Mouse (Mus musculus) ES-Bruce4 (cell line): ENCODE data around the gene Psen1. TPM values are rescaled to one million over a fixed set of nuclear protein-coding genes. Genes with fewer than 3 reads are reported as not detected.

Experiments used
- H3K27ac ChIP-seq: 2 replicates; pipeline ENCODE4 v1.5.1; 2012; ENCODE audit warnings: low read length, inconsistent platforms; ENCODE audit not compliant: insufficient read depth
- H3K27me3 ChIP-seq: 2 replicates; pipeline ENCODE4 v1.6.1; 2012; ENCODE audit warnings: mild to moderate bottlenecking, low read length, inconsistent platforms; ENCODE audit not compliant: control insufficient read depth, poor library complexity, insufficient read depth, severe bottlenecking
- H3K36me3 ChIP-seq: 2 replicates; pipeline ENCODE4 v1.6.1; 2012; ENCODE audit warnings: inconsistent platforms, mild to moderate bottlenecking, low read length, moderate library complexity; ENCODE audit not compliant: control insufficient read depth, poor library complexity, insufficient read depth, severe bottlenecking
- H3K4me1 ChIP-seq: one replicate; pipeline ENCODE4 v1.8.1; 2011; ENCODE audit warnings: low read length; ENCODE audit not compliant: control insufficient read depth, insufficient read depth
- H3K4me3 ChIP-seq: 2 replicates; pipeline ENCODE4 v1.5.1; 2011; ENCODE audit warnings: low read depth, mild to moderate bottlenecking, low read length
- H3K9ac ChIP-seq: 2 replicates; pipeline ENCODE4 v1.6.1; 2012; ENCODE audit warnings: low read depth, mild to moderate bottlenecking, inconsistent platforms; ENCODE audit not compliant: poor library complexity, severe bottlenecking
- H3K9me3 ChIP-seq: replicated peaks from 2 replicates; pipeline ENCODE4 v1.6.1; 2012; ENCODE audit warnings: mild to moderate bottlenecking, low read length, inconsistent platforms; ENCODE audit not compliant: control insufficient read depth, poor library complexity, insufficient read depth, severe bottlenecking
- CTCF ChIP-seq: IDR thresholded peaks from one replicate; pipeline ENCODE4 v1.8.1; 2011; ENCODE audit warnings: low read depth, low read length
- EP300 ChIP-seq: IDR thresholded peaks from 2 replicates; pipeline ENCODE4 v1.6.1; 2011; ENCODE audit warnings: low read depth, low read length; ENCODE audit not compliant: insufficient read depth
- POLR2A ChIP-seq: IDR thresholded peaks from one replicate; pipeline ENCODE4 v1.8.1; 2011; ENCODE audit warnings: low read length; ENCODE audit not compliant: insufficient read depth
- polyA plus RNA-seq: library from polyadenylated mRNA; stranded (reverse); fragments of >200 nt; gene quantifications from 2 replicates; pipeline ENCODE4 v1.2.4, GENCODE M21; 2011; ENCODE audit warnings: low read depth; ENCODE audit not compliant: missing spikeins, insufficient read depth, insufficient read length

The Psen1 gene
- 49.5 and 55.4 TPM in 2 replicates for polyA plus RNA-seq

- Histone ChIP-seq H3K9ac (peak within 1 kb of the TSS; percentile 75), H3K9me3 (no peaks in the 10 kb centered on the region), H3K4me3 (peak within 1 kb of the TSS; percentile 93), H3K27ac (peak within 1 kb of the TSS; percentile 93), H3K27me3 (no peaks in the 10 kb centered on the region), H3K36me3 (peaks cover 4% of the 10 kb centered on the region), H3K4me1 (no peaks in the 10 kb centered on the region)
- TF ChIP-seq EP300 (no peak), POLR2A (peak; percentile 57)
Observed at GRCm38 (mm10) chr12:83687934-83688315, at the start of gene Psen1. Psen1 (plus strand) TSS chr12:83688152.

DNA sequence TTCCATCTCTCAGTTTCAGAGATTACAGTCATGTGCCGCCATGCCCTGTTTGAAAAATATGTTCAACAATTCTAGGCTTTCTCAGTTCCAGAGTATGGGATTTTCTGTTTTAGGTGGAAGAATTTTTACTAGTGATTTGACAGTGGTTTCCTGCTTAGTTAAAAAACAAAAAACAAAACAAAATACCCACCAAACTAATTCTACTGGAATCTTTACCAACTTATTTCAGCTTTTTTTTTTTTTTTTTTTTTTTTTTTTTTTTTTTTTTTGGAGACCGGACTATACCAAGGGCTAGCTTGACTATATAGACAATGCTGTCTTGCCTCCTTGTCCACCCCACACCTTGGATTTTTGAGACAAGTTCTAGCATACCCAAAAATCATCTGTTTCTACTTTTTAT, 46.7 kb upstream of the Psen1 start:
- TF ChIP-seq CTCF (no peak), POLR2A (no peak), EP300 (no peak)
- Histone ChIP-seq H3K27ac (no peak overlapping the region), H3K4me3 (no peak overlapping the region), H3K27me3 (no peaks in the 10 kb centered on the region), H3K9ac (no peak overlapping the region), H3K4me1 (no peaks in the 10 kb centered on the region), H3K9me3 (no peaks in the 10 kb centered on the region), H3K36me3 (peaks cover 74% of the 10 kb centered on the region)

GRCm38 (mm10) chr12:83643116-83643515, 44.8 kb upstream of the Psen1 start:
- no peaks in the 10 kb centered on the region for H3K4me1 ChIP-seq
- no peak overlapping the region for H3K9ac ChIP-seq
- no peaks in the 10 kb centered on the region for H3K9me3 ChIP-seq
- no peak overlapping the region for H3K4me3 ChIP-seq
- no peak for TF ChIP-seq POLR2A
- TF ChIP-seq CTCF = no peak
- TF ChIP-seq EP300 = no peak
- H3K27ac ChIP-seq = 0 out of 2 replicates have a peak overlapping the region, but pooled peaks have one; percentile 28
- no peaks in the 10 kb centered on the region for H3K27me3 ChIP-seq
- H3K36me3 ChIP-seq = peaks cover 72% of the 10 kb centered on the region

DNA sequence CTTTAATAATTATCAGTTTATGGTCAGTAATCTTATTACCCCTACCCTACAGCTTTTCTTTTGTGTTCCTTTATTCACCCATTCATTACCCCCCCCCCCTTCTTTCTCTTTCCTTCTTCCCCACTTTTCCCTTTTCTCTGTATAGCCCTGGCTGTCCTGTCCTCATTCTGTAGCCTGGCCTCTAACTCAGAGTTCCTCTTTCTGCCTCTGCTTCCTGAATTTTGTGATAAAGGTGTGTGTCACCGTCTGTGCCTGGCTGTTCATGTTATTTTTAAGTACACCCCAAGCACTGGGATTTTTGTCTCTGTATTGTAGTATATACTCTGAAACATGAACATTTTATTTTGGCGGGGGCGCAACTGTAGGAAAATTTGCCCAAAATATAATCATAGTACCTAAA, 37.6 kb upstream of the Psen1 start:
- Histone ChIP-seq H3K9ac (no peak overlapping the region), H3K27me3 (no peaks in the 10 kb centered on the region), H3K4me3 (no peak overlapping the region), H3K9me3 (no peaks in the 10 kb centered on the region), H3K4me1 (no peaks in the 10 kb centered on the region), H3K36me3 (peaks cover 71% of the 10 kb centered on the region), H3K27ac (no peak overlapping the region)
- TF ChIP-seq CTCF (no peak), POLR2A (no peak), EP300 (no peak)

GRCm38 (mm10) chr12:83651414-83651813, 36.5 kb upstream of the Psen1 start:
- no peaks in the 10 kb centered on the region for H3K9me3 ChIP-seq
- H3K4me3 ChIP-seq = no peak overlapping the region

GRCm38 (mm10) chr12:83685466-83685865, 2.5 kb upstream of the Psen1 start:
- Histone ChIP-seq H3K4me3 (no peak overlapping the region), H3K9ac (no peak overlapping the region), H3K4me1 (no peaks in the 10 kb centered on the region), H3K36me3 (peaks cover 20% of the 10 kb centered on the region), H3K27ac (no peak overlapping the region), H3K9me3 (no peaks in the 10 kb centered on the region), H3K27me3 (no peaks in the 10 kb centered on the region)
- TF ChIP-seq CTCF (no peak), EP300 (no peak), POLR2A (no peak)

More at GRCm38 (mm10) chr12:83651414-83651813, 36.5 kb upstream of the Psen1 start:
- Histone ChIP-seq H3K36me3 (peaks cover 65% of the 10 kb centered on the region), H3K27ac (no peak overlapping the region), H3K4me1 (no peaks in the 10 kb centered on the region), H3K9ac (no peak overlapping the region), H3K27me3 (no peaks in the 10 kb centered on the region)
- TF ChIP-seq POLR2A (no peak), CTCF (no peak), EP300 (no peak)
